Mouse (Mus musculus): ENCODE data around the gene 1700029J07Rik.

DNA sequence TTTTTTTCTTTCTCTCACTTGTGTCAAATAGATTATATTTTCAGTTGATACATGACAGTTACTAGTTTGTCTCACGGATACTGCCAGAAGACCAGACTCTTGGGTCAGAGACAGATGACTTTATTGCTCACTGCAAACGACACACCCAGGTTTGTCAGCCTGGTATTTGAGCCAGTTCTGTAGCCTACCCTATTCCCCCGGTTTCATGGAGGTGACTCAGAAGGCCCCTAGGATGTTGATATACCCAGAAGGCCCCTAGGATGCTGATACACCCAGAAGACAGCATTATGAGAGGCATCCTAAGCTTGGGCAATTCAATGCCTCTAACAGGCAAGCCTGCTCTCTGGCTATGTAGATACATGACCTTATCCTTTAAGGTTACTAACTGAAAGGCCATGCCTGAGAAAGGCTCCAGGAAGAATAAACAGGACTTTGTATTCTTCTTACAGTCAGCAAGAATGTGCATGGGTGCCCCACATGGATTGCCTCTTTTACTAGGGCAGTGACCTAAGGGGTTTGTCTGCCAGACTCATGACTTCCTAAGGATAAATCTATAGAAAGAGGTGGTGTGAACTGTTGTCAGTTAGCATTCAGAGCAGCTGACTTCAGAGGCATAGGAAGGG lies 32.1 kb upstream of the 1700029J07Rik start:
- no peak for TF ChIP-seq CTCF (IDR thresholded peaks at IDR 0.05; ENCODE audit: low read depth)
- no peak for TF ChIP-seq EP300 (optimal IDR thresholded peaks at IDR 0.05)

All from stomach, postnatal 0 days (tissue).